Mouse (Mus musculus) lung, postnatal 0 days (tissue): ENCODE measurements at regions not wholly inside any gene's neighbourhood (a gene's known extent, or its start where the extent isn't known, plus 50 kb on each side); places are given as distances from the start of the nearest gene placed in this dataset.

Source experiments
- ATAC-seq: fragments of 200-750 bp; cut with Nextera tagmentation; 2 replicates; pipeline ENCODE4 v1.8.0; 2017; ENCODE audit warnings: moderate library complexity
- DNase-seq: peaks from one replicate; pipeline ENCODE4 v3.0.0-alpha.2; 2016; ENCODE audit warnings: low spot score
- H3K27ac ChIP-seq: fragments of 300-500 bp; sonication (generic); 2 replicates; pipeline ENCODE4 v1.5.1; 2014; ENCODE audit warnings: antibody characterized with exemption, mild to moderate bottlenecking, low read length, mixed read lengths
- H3K27me3 ChIP-seq: fragments of 300-500 bp; sonication (generic); replicated peaks from 2 replicates; pipeline ENCODE4 v1.6.1; 2014; ENCODE audit warnings: low read length, mixed read lengths; ENCODE audit not compliant: insufficient read depth
- H3K36me3 ChIP-seq: fragments of 300-500 bp; sonication (generic); 2 replicates; pipeline ENCODE4 v1.6.1; 2014; ENCODE audit warnings: low read length, mixed read lengths; ENCODE audit not compliant: insufficient read depth
- H3K4me1 ChIP-seq: fragments of 300-500 bp; sonication (generic); 2 replicates; pipeline ENCODE4 v1.6.1; 2014; ENCODE audit warnings: antibody characterized with exemption, low read depth, low read length, mixed read lengths; ENCODE audit not compliant: insufficient read depth
- H3K4me2 ChIP-seq: fragments of 300-500 bp; sonication (generic); replicated peaks from 2 replicates; pipeline ENCODE4 v1.6.1; 2014; ENCODE audit warnings: low read depth, mild to moderate bottlenecking, low read length, moderate library complexity, mixed read lengths
- H3K4me3 ChIP-seq: fragments of 300-500 bp; sonication (generic); 2 replicates; pipeline ENCODE4 v1.5.1; 2014; ENCODE audit warnings: low read depth, low read length
- H3K9ac ChIP-seq: fragments of 300-500 bp; sonication (generic); replicated peaks from 2 replicates; pipeline ENCODE4 v1.6.1; 2014; ENCODE audit warnings: low read depth, mild to moderate bottlenecking
- H3K9me3 ChIP-seq: fragments of 300-500 bp; sonication (generic); 2 replicates; pipeline ENCODE4 v1.6.1; 2016; ENCODE audit warnings: low read length, mixed read lengths
- CTCF ChIP-seq: IDR thresholded peaks from 2 replicates; pipeline ENCODE4 v1.5.1; 2016; ENCODE audit warnings: antibody characterized with exemption, mild to moderate bottlenecking
- EP300 ChIP-seq: IDR thresholded peaks from 2 replicates; pipeline ENCODE4 v1.6.1; 2016; ENCODE audit warnings: antibody characterized with exemption, mild to moderate bottlenecking, control low read depth
- WGBS: fragments of 180-500 bp; shearing (Covaris S2); extraction: QIAGEN DNeasy Blood & Tissue Kit; methylation state at CpG from one replicate; pipeline ENCODE4 v1.1.7; 2014; 5-methylcytosine and 5-hydroxymethylcytosine counted together

- H3K4me2 ChIP-seq = no peak overlapping the region
- no peaks in the 10 kb centered on the region for H3K36me3 ChIP-seq
- DNase-seq = no peak
- no peaks in the 10 kb centered on the region for H3K9me3 ChIP-seq
- H3K4me1 ChIP-seq = no peaks in the 10 kb centered on the region
- TF ChIP-seq EP300 = no peak
- H3K27me3 ChIP-seq = no peaks in the 10 kb centered on the region
- 54% methylated on average over 2 of the region's 2 CpGs for WGBS
- no peak overlapping the region for H3K27ac ChIP-seq
- ATAC-seq = no peak
- no peak overlapping the region for H3K9ac ChIP-seq
- no peak overlapping the region for H3K4me3 ChIP-seq
Measured at GRCm38 (mm10) chr17:4229969-4230368, 533.9 kb upstream of the Nox3 start.

GRCm38 (mm10) chr17:4250476-4250875, 554.4 kb upstream of the Nox3 start:
- H3K9me3 ChIP-seq = no peaks in the 10 kb centered on the region
- H3K27ac ChIP-seq = no peak overlapping the region
- 76% methylated on average over 2 of the region's 2 CpGs for WGBS
- no peak overlapping the region for H3K9ac ChIP-seq
- no peaks in the 10 kb centered on the region for H3K27me3 ChIP-seq
- no peak for DNase-seq
- H3K4me1 ChIP-seq = no peaks in the 10 kb centered on the region
- H3K4me3 ChIP-seq = no peak overlapping the region
- no peak for TF ChIP-seq CTCF
- TF ChIP-seq EP300 = no peak
- ATAC-seq = no peak
- no peak overlapping the region for H3K4me2 ChIP-seq
- H3K36me3 ChIP-seq = no peaks in the 10 kb centered on the region

- no peak for DNase-seq
- no peaks in the 10 kb centered on the region for H3K9me3 ChIP-seq
- H3K36me3 ChIP-seq = no peaks in the 10 kb centered on the region
- H3K4me3 ChIP-seq = no peak overlapping the region
- H3K27ac ChIP-seq = no peak overlapping the region
- no peaks in the 10 kb centered on the region for H3K27me3 ChIP-seq
- no peak overlapping the region for H3K9ac ChIP-seq
- ATAC-seq = no peak
- no peak for TF ChIP-seq CTCF
- no peak for TF ChIP-seq EP300
- H3K4me1 ChIP-seq = no peaks in the 10 kb centered on the region
- WGBS = 56% methylated on average over 6 of the region's 6 CpGs
- no peak overlapping the region for H3K4me2 ChIP-seq
Measured at GRCm38 (mm10) chr17:4265471-4265870, 569.4 kb upstream of the Nox3 start.

- Histone ChIP-seq H3K9me3 (no peaks in the 10 kb centered on the region), H3K4me2 (no peak overlapping the region), H3K36me3 (no peaks in the 10 kb centered on the region), H3K27me3 (no peaks in the 10 kb centered on the region), H3K4me1 (no peaks in the 10 kb centered on the region), H3K27ac (no peak overlapping the region), H3K4me3 (no peak overlapping the region), H3K9ac (no peak overlapping the region)
- no peak for TF ChIP-seq CTCF
- no peak for TF ChIP-seq EP300
- DNase-seq (no peak), ATAC-seq (no peak)
- WGBS = 12% methylated on average over 6 of the region's 6 CpGs
Measured at GRCm38 (mm10) chr17:4265946-4266345, 569.9 kb upstream of the Nox3 start.

GRCm38 (mm10) chr17:4266487-4266886, 570.4 kb upstream of the Nox3 start:
- DNase-seq = no peak
- no peaks in the 10 kb centered on the region for H3K27me3 ChIP-seq
- H3K4me2 ChIP-seq = no peak overlapping the region
- H3K9me3 ChIP-seq = no peaks in the 10 kb centered on the region
- 18% methylated on average over 5 of the region's 5 CpGs for WGBS
- H3K9ac ChIP-seq = no peak overlapping the region
- H3K36me3 ChIP-seq = no peaks in the 10 kb centered on the region
- H3K4me3 ChIP-seq = no peak overlapping the region
- ATAC-seq = no peak
- no peak overlapping the region for H3K27ac ChIP-seq
- H3K4me1 ChIP-seq = no peaks in the 10 kb centered on the region
- TF ChIP-seq EP300 (no peak), CTCF (no peak)

GRCm38 (mm10) chr17:4268380-4268779, 572.3 kb upstream of the Nox3 start:
- Histone ChIP-seq H3K4me3 (no peak overlapping the region), H3K27me3 (no peaks in the 10 kb centered on the region), H3K4me1 (no peaks in the 10 kb centered on the region), H3K9ac (no peak overlapping the region), H3K9me3 (no peaks in the 10 kb centered on the region), H3K36me3 (no peaks in the 10 kb centered on the region), H3K27ac (no peak overlapping the region), H3K4me2 (no peak overlapping the region)
- ATAC-seq (no peak), DNase-seq (no peak)
- 60% methylated on average over 5 of the region's 5 CpGs for WGBS
- TF ChIP-seq CTCF (no peak), EP300 (no peak)

GRCm38 (mm10) chr17:4272456-4272855, 576.4 kb upstream of the Nox3 start:
- H3K27ac ChIP-seq = no peak overlapping the region
- no peak overlapping the region for H3K9ac ChIP-seq
- H3K4me1 ChIP-seq = no peaks in the 10 kb centered on the region
- H3K9me3 ChIP-seq = no peaks in the 10 kb centered on the region
- 52% methylated on average over 5 of the region's 5 CpGs for WGBS
- no peak overlapping the region for H3K4me3 ChIP-seq
- ATAC-seq = no peak; the same call in 1 of the 2 replicates
- no peaks in the 10 kb centered on the region for H3K36me3 ChIP-seq
- no peak for TF ChIP-seq EP300
- no peak for TF ChIP-seq CTCF
- no peak overlapping the region for H3K4me2 ChIP-seq
- H3K27me3 ChIP-seq = no peaks in the 10 kb centered on the region
- peak; percentile 60 for DNase-seq
